Mouse (Mus musculus): Measurements from ENCODE around the gene Zdhhc6. TPM values are rescaled to one million over a fixed set of nuclear protein-coding genes. Genes with fewer than 3 reads are reported as not detected.

The Zdhhc6 gene
- total RNA-seq, 2 experiments from 2014 or later: 27.7 to 30.7 TPM

DNA sequence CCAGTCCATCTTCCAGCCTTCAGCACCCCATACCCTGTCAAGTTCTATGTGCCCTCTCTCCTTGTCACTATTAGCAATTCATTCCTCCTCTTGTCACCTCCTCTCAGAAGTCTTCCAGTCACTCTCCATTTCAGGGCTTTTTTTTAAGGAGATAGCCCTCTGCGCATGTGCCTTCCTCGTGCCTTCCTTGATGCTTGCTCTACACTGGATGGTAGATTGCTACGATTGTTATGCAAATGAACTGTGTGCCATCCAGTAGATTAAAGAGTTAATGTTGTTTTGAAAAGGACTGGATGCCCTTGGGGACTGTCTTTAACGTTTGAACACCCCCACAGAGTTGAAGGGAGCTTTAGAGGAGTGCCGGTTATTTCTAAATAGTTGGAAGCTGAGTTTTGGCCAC, 89.2 kb downstream of the Zdhhc6 start:
- intact Hi-C loops (cut with DNase I): no loop called here
- DNase-seq: no peak

GRCm38 (mm10) chr19:55222268-55222667, 93.6 kb downstream of the Zdhhc6 start:
- intact Hi-C loops (cut with DNase I): no loop called here
- no peak for DNase-seq

Other genes starting within 250 kb of the Zdhhc6 start
- gene Gpam, start 188.8 kb downstream of the Zdhhc6 start, total RNA-seq (2021): 10 to 100 TPM; 47.3 to 47.5 TPM
- not detected for gene Tectb, start 135.3 kb downstream of the Zdhhc6 start, total RNA-seq (2021)
- gene Gucy2g, start 74.8 kb downstream of the Zdhhc6 start, total RNA-seq (2021): under 1 TPM; 0.80 to 0.83 TPM
- gene Acsl5, start 64.1 kb downstream of the Zdhhc6 start, total RNA-seq (2021): 10 to 100 TPM; 25.2 to 27.3 TPM
- 10 to 100 TPM; 49.6 to 50.2 TPM for gene Vti1a, start 263 bp upstream of the Zdhhc6 start, total RNA-seq (2021)

Data from left cerebral cortex, postnatal 4 days (tissue).